Mouse (Mus musculus): ENCODE data around the gene Serpinb3a. TPM values are rescaled to one million over a fixed set of nuclear protein-coding genes. Genes with fewer than 3 reads are reported as not detected.
"Not testable (repeated sequence)": the region's sequence is repeated elsewhere in the genome, so short reads cannot be mapped to it uniquely, and the experiment has no call there.

The Serpinb3a gene
- not detected for total RNA-seq (2021)

DNA sequence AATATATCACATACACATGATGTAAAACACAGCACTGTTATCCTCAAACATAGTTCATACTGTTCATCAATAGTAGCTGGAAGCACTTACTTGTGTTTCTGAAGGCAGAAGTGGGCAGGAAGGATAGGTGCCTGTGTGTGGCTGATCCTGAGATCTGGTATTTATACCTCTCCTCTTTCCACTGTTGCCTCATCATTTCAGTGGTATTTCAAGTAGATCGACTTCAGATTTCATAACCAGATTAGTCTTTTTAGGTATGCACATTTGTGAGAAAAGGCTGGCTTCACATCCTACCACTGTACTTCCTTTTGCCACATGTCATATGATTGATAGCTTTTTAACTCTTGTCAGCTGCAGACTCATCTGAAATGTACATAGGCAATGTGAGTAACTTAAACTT is at the start of gene Serpinb3a:
Gene Serpinb3a, minus strand, starts transcription at position 101 of the 400 bp plus-strand sequence.
- DNase-seq = no peak

DNA sequence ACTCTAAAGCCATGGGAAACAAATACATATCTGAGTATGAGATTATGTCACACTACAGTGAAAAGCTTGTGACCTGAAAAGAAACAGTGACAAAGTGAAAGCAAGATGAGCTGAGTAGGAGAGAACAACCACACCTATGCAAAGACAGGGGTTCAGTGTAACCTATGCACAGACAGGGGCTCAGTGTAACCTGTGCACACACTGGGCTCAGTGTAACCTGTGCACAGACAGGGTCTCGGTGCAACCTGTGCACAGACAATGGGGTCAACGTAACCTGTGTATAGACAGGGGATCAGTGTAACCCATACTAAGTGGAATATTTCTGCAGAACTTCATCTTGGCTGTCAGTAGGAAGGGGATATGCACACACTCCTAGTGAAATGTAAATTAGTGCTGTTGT is 46.3 kb upstream of the Serpinb3a start:
- DNase-seq = no peak

DNA sequence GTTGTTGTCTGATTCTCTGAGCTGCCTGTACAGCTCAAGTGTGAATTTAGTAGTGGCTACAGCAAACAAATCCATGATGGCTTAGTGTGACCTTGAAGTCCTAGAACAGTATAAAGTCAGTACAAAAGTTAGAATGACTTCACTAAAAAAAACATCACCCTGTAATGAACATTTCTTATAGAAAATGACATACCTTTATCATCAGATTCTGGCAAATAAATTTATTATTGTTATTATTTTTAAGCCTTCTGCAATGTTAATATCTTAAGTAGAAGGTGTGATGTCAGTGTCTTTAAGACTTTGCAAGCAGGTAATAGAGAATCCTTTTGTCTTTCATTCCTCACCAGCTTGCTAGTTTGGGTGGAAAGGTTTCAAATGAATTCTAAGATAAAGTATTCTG is 31.3 kb upstream of the Serpinb3a start, which contains the start of gene Serpinb3d:
Gene Serpinb3d, minus strand, starts transcription at position 101 of the 400 bp plus-strand sequence.
- no peak for DNase-seq

DNA sequence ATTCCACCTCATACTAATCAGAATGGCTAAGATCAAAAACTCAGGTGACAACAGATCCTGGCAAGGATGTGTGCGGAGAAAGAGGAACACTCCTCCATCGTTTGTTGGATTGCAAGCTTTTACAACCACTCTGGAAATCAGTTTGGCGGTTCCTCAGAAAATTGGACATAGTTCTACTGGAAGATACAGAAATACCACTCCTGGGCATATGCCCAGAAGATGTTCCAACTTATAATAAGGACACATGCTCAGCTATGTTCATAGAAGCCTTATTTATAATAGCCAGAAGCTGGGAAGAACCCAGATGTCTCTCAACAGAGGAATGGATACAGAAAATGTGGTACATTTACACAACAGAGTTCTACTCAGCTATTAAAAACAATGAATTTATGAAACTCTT is 17.9 kb downstream of the Serpinb3a start:
- not testable (repeated sequence) for DNase-seq

DNA sequence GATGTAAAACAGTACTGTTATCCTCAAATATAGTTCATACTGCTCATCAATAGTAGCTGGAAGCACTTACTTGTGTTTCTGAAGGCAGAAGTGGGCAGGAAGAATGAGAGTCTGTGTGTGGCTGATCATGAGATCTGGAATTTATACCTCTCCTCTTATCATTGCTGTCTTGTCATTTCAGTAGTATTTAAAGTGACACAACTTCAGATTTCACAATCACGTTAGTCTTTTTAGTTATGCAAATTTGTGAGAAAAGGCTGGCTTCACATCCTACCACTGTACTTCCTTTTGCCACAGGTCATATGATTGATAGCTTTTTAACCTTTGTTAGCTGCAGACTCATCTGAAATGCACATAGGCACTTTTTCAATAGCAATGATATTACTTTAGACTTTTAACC is 26.2 kb downstream of the Serpinb3a start:
- no peak for DNase-seq

DNA sequence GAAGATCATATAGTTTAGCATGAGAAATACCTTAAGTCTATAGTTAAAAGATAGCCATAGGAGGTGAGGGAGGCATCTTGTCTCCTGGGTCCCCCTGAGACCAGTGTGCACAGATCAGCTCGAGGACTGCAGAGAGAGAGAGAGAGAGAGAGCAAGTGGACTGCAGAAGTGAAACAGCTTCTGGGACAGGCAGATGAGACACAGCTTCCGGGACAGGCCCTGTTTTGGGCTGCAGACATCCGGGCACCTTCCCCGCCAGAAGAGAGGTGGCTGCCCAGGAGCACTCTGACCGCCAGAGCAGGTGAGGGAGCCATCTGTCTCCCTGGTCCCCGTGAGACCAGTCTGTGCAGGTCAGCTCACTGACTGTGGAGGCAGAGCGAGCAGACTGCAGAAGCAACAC is 36.9 kb downstream of the Serpinb3a start:
- no peak for DNase-seq

DNA sequence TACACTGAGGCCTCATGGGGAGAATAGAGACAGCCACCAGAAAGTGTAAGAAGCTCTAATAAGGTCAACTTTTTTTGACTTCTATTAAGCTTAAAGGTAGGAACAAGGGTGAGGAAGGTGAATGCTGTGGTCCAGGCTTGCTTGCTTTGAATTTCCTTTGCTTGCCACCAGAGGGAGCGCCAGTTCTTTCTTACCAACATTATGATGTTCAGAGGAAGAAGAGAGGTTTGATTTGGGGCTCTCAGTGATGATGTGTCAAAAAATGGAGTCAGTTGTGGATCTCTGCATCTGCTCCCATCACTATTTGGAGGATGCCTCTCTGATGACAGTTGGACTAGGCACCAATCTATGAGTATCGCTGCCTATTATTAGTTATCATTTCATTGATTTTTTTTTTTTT is 37.6 kb downstream of the Serpinb3a start:
- peak; percentile 7 to 12 for DNase-seq

DNA sequence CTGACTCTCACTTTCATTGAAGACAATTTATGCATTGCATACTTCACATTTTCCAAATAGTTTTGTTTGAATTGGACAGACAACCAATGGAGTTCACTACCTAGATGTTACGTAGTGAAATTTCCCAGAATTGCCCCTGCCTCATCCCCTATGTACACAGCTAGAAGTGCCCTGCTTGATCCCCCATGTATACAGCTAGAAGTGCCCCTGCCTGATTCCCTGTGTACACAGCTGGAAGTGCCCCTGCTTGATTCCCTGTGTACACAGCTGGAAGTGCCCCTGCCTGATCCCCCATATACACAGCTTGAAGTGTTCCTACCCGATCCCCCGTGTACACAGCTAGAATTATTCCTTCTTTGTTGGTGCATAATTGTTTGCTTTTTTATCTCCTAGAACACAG is 45.8 kb downstream of the Serpinb3a start:
- no peak for DNase-seq

DNA sequence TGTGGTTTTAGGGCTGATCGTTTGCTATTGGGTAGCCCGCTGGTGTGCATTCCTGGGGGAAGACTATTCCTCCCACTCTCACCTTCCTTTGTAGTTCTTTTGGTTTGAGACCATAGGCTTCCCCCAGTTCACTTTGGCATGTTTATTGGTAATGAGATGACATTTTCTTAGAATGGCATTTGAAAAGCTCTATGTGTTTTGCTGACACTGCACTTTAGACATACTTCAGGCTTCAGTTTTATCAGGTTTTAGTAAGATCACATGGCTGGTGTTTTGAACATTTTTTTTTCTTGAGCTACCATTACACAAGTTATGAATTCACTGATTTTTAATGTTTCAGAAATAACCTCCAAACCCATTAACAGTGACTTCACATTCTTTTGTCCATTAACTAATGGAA is 50.3 kb downstream of the Serpinb3a start:
- DNase-seq = no peak

DNA sequence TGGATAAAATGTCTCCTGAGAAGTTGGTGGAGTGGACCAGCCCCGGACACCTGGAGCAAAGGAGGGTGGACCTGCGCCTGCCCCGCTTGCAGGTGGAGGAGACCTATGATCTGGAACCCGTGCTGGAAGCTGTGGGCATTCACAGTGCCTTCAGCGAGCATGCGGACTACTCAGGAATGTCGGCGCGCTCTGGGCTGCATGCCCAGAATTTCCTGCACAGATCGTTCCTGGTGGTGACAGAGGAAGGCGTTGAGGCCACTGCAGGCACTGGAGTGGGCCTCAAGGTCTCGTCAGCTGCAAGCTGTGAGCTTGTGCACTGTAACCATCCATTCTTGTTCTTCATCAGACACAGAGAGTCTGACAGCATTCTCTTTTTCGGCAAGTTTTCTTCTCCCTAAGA is 51.7 kb downstream of the Serpinb3a start:
- peak in 1 of 2 experiments; percentile 6 for DNase-seq

Other genes with a start within 250 kb of the Serpinb3a start
- gene Serpinb5, start 191.1 kb downstream of the Serpinb3a start, total RNA-seq (2021) = not detected
- not detected for gene Serpinb12, start 117.9 kb downstream of the Serpinb3a start, total RNA-seq (2021)
- not detected for gene Serpinb13, start 71.3 kb downstream of the Serpinb3a start, total RNA-seq (2021)
- not detected for gene Serpinb3d, start 31.2 kb upstream of the Serpinb3a start, total RNA-seq (2021)
- not detected for gene Serpinb3b, start 226.1 kb upstream of the Serpinb3a start, total RNA-seq (2021)
- not detected for gene Serpinb3c, start 226.1 kb upstream of the Serpinb3a start, total RNA-seq (2021)